Mouse (Mus musculus) heart, postnatal 0 days (tissue): Measurements from ENCODE around the gene Kcnj15. TPM values are rescaled to one million over a fixed set of nuclear protein-coding genes. Genes with fewer than 3 reads are reported as not detected.

Experiments used
- ATAC-seq: fragments of 200-750 bp; cut with Nextera tagmentation; 2 replicates; pipeline ENCODE4 v1.8.0; 2017; ENCODE audit warnings: low read depth, moderate number of reproducible peaks, moderate library complexity; ENCODE audit not compliant: insufficient read depth
- DNase-seq: peaks from one replicate; pipeline ENCODE4 v3.0.0-alpha.2; 2016; ENCODE audit warnings: low spot score
- H3K27ac ChIP-seq: fragments of 300-500 bp; sonication (generic); 2 replicates; pipeline ENCODE4 v1.5.1; 2014; ENCODE audit warnings: low read depth, mild to moderate bottlenecking
- H3K27me3 ChIP-seq: fragments of 300-500 bp; sonication (generic); 2 replicates; pipeline ENCODE4 v1.6.1; 2014; ENCODE audit warnings: low read length, mixed read lengths; ENCODE audit not compliant: control insufficient read depth, insufficient read depth
- H3K36me3 ChIP-seq: fragments of 300-500 bp; sonication (generic); replicated peaks from 2 replicates; pipeline ENCODE4 v1.6.1; 2014; ENCODE audit warnings: low read length, mixed read lengths; ENCODE audit not compliant: control insufficient read depth, insufficient read depth
- H3K4me1 ChIP-seq: fragments of 300-500 bp; sonication (generic); 2 replicates; pipeline ENCODE4 v1.6.1; 2014; ENCODE audit warnings: antibody characterized with exemption; ENCODE audit not compliant: control insufficient read depth, insufficient read depth
- H3K4me2 ChIP-seq: fragments of 300-500 bp; sonication (generic); 2 replicates; pipeline ENCODE4 v1.6.1; 2014; ENCODE audit warnings: low read depth, mild to moderate bottlenecking, low read length, moderate library complexity
- H3K4me3 ChIP-seq: fragments of 300-500 bp; sonication (generic); 2 replicates; pipeline ENCODE4 v1.5.1; 2014; ENCODE audit warnings: low read depth, low read length
- H3K9ac ChIP-seq: fragments of 300-500 bp; sonication (generic); replicated peaks from 2 replicates; pipeline ENCODE4 v1.6.1; 2014; ENCODE audit warnings: low read depth, low read length, mixed read lengths
- H3K9me3 ChIP-seq: fragments of 300-500 bp; sonication (generic); replicated peaks from 2 replicates; pipeline ENCODE4 v1.6.1; 2016; ENCODE audit warnings: low read length; ENCODE audit not compliant: control insufficient read depth
- CTCF ChIP-seq: IDR thresholded peaks from 2 replicates; pipeline ENCODE4 v1.5.1; 2016; ENCODE audit warnings: antibody characterized with exemption, control low read depth, low read depth
- EP300 ChIP-seq: IDR thresholded peaks from 2 replicates; pipeline ENCODE4 v1.6.1; 2016; ENCODE audit warnings: antibody characterized with exemption, low read depth
- WGBS: fragments of 180-500 bp; shearing (Covaris S2); extraction: QIAGEN DNeasy Blood & Tissue Kit; methylation state at CpG from one replicate; pipeline ENCODE4 v1.1.7; 2014; 5-methylcytosine and 5-hydroxymethylcytosine counted together
- polyA plus RNA-seq: library from polyadenylated mRNA; unstranded; fragments of >200 nt; fragmentation: Nextera tagmentation; extraction: Ambion mirVana; gene quantifications from 2 replicates; pipeline ENCODE4 v1.2.1, GENCODE M21; 2015
- total RNA-seq: library from RNA; depleted of rRNA; stranded (reverse); fragments of >200 nt; gene quantifications from 2 replicates; pipeline ENCODE4 v1.2.3, GENCODE M21; 2014; ENCODE audit warnings: low replicate concordance

Kcnj15 gene
- total and polyA plus RNA-seq, 2 experiments from 2014 or later: 0.79 to 1.9 TPM

GRCm38 (mm10) chr16:95285043-95285442 is 27.7 kb downstream of the Kcnj15 start:
- Histone ChIP-seq H3K4me1 (peaks cover 6% of the 10 kb centered on the region; the same call in 1 of the 2 replicates), H3K9ac (no peak overlapping the region), H3K27ac (no peak overlapping the region), H3K36me3 (no peaks in the 10 kb centered on the region), H3K27me3 (no peaks in the 10 kb centered on the region), H3K9me3 (no peaks in the 10 kb centered on the region), H3K4me2 (no peak overlapping the region), H3K4me3 (no peak overlapping the region)
- 74% methylated on average over 4 of the region's 4 CpGs for WGBS
- no peak for ATAC-seq
- no peak for DNase-seq
- TF ChIP-seq CTCF (no peak), EP300 (no peak)

- no peaks in the 10 kb centered on the region for H3K36me3 ChIP-seq
- H3K4me3 ChIP-seq: no peak overlapping the region
- no peak for ATAC-seq
- no peak overlapping the region for H3K4me2 ChIP-seq
- no peaks in the 10 kb centered on the region for H3K9me3 ChIP-seq
- no peaks in the 10 kb centered on the region for H3K27me3 ChIP-seq
- H3K9ac ChIP-seq: no peak overlapping the region
- DNase-seq: no peak
- H3K27ac ChIP-seq: no peak overlapping the region
- peaks cover 6% of the 10 kb centered on the region; the same call in 1 of the 2 replicates for H3K4me1 ChIP-seq
- 67% methylated on average over 4 of the region's 4 CpGs for WGBS
- TF ChIP-seq CTCF (no peak), EP300 (no peak)
Measured at GRCm38 (mm10) chr16:95285767-95286166, 28.4 kb downstream of the Kcnj15 start.

GRCm38 (mm10) chr16:95287656-95288055 is 30.3 kb downstream of the Kcnj15 start:
- Histone ChIP-seq H3K4me2 (no peak overlapping the region), H3K9ac (no peak overlapping the region), H3K27ac (no peak overlapping the region), H3K9me3 (no peaks in the 10 kb centered on the region), H3K27me3 (no peaks in the 10 kb centered on the region), H3K4me3 (no peak overlapping the region), H3K4me1 (peaks cover 12% of the 10 kb centered on the region; the same call in 1 of the 2 replicates), H3K36me3 (no peaks in the 10 kb centered on the region)
- no peak for ATAC-seq
- no peak for DNase-seq
- no peak for TF ChIP-seq EP300
- TF ChIP-seq CTCF: no peak
- WGBS: 88% methylated on average over 2 of the region's 2 CpGs

- H3K4me1 ChIP-seq: peaks cover 16% of the 10 kb centered on the region; the same call in 1 of the 2 replicates
- WGBS: 56% methylated on average over 3 of the region's 3 CpGs
- DNase-seq (no peak), ATAC-seq (no peak)
- H3K4me2 ChIP-seq: no peak overlapping the region
- H3K36me3 ChIP-seq: no peaks in the 10 kb centered on the region
- no peaks in the 10 kb centered on the region for H3K27me3 ChIP-seq
- H3K9me3 ChIP-seq: no peaks in the 10 kb centered on the region
- H3K9ac ChIP-seq: no peak overlapping the region
- H3K4me3 ChIP-seq: no peak overlapping the region
- H3K27ac ChIP-seq: no peak overlapping the region
- no peak for TF ChIP-seq CTCF
- no peak for TF ChIP-seq EP300
Measured at GRCm38 (mm10) chr16:95289375-95289774, 32.0 kb downstream of the Kcnj15 start.

GRCm38 (mm10) chr16:95291450-95292101 is 34.2 kb downstream of the Kcnj15 start:
- H3K4me1 ChIP-seq: peaks cover 13% of the 10 kb centered on the region; the same call in 1 of the 2 replicates
- no peak for DNase-seq
- TF ChIP-seq CTCF: peak; percentile 3; the same call in 1 of the 2 replicates
- TF ChIP-seq EP300: no peak
- no peaks in the 10 kb centered on the region for H3K27me3 ChIP-seq
- no peak overlapping the region for H3K9ac ChIP-seq
- WGBS: 54% methylated on average over 10 of the region's 10 CpGs
- H3K4me2 ChIP-seq: peak overlapping the region; percentile 38; the same call in 1 of the 2 replicates
- H3K4me3 ChIP-seq: no peak overlapping the region
- H3K9me3 ChIP-seq: no peaks in the 10 kb centered on the region
- peak overlapping the region; percentile 48; the same call in 1 of the 2 replicates for H3K27ac ChIP-seq
- peak; percentile 74 for ATAC-seq
- H3K36me3 ChIP-seq: no peaks in the 10 kb centered on the region
